Mouse (Mus musculus) ovary, adult 18-20 months (tissue): ENCODE measurements around the gene Kcnj3.

ENCODE experiments used
- DNase-seq: peaks from one replicate; pipeline ENCODE4 v3.0.0; 2022; ENCODE audit warnings: low spot score, mixed read lengths

Gene Kcnj3

DNA sequence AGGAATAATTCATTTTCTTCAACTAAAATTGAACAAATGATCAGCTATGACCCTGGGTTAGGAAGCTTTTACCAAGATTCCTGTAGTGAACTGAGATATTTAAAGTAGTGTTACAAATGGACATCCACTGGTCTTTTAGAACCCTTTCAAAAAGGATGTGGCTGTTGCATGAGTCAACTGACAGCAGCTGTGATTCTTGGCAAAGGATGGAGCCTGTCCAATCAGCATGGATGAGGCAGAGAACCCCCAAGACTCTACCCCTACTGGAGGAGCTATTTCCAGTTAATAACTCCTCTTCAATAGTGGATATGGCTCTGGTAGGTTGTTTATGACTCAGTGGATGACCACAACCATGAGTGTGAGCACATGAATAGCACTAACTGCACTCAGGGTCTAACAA lies 81.5 kb downstream of the Kcnj3 start:
- DNase-seq = no peak

DNA sequence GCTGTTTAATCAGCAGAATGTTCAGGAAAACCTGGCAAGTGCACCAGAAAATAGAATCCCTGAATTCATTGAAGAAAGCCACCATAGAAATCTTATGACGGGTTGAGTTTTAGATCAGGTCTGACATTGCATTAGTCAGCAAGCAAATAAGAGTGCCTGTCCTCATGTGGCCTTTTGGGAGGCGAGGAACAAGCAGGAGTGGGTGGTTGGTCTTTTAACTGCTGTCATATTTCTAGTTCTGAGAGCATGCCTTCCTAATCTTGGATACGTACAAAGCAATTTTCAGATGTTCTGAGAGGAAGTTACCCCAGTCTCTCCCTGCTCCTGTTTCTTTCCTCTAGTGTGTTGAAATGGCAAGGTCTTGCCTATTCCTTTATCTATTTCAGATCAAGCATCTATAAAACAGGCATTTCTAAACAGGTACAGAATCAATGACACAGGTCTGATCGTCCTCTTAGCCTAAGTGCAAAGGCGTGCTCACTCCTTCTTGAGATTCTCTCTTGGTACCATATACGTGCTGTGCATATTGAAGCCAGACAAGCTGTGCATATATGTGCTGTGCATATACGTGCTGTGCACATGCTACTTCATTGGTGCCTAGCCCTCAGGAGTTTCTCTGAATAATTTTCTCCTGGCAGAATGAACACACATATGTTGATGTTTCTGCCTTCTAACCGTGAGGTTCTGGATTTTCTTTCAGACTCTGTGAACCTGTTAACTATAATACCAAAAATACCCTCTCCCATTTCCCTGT lies 97.1 kb downstream of the Kcnj3 start:
- no peak for DNase-seq

DNA sequence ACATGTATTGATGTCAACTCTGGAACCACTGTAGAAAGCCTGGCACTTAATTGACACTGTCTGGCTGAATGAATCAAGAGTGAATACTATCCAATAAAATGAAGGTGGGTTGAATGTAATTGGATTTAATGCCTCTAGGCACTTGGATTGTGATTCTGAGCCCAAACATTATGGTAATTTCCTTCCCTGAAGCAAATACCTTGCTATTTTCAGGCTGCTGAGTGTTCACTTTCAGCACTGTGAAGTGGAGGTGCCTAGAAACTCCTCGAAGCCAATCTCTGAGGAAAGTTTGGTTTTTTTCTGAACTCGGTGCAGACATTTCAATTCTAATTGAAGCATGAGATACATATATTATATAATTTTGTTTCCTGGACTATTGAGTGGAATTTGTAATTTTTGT lies 99.2 kb downstream of the Kcnj3 start:
- DNase-seq = no peak

DNA sequence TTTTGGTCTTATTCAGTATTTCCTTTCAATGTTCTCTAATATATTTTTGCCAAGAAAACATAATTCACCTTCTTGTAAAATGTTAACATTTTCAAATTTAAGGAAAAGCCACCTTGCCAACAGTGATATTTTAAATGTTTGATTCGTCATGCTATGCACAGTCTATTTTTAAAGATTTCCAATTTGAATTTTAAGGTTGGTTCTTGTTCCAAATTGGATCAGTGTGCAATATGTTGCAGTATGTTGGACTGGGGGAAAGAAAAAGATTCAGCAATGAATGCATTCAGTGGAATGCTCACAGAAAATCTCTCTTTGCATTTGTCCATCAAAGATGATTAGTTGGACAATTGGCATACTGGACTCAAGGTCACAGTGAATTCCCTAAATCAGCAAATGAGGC lies 99.7 kb downstream of the Kcnj3 start:
- no peak for DNase-seq

DNA sequence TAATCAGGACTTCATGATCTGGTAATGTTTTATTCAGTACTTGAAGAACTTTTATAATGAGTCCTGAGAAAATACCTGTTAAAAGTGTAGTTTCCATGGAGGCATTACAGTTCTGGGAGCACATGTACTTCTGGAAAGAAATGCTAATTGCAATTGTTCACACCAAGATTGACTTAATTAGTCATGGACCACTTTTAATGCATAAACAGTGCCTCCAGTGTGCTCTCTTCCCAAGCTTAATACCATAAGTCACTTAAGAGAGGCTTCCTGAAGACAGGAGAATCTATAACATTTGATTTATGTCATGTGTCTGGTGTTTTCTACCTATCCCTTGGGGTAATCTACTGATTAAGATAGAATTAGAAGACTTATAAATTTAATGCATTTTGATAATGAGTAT lies 111.8 kb downstream of the Kcnj3 start:
- DNase-seq = no peak

DNA sequence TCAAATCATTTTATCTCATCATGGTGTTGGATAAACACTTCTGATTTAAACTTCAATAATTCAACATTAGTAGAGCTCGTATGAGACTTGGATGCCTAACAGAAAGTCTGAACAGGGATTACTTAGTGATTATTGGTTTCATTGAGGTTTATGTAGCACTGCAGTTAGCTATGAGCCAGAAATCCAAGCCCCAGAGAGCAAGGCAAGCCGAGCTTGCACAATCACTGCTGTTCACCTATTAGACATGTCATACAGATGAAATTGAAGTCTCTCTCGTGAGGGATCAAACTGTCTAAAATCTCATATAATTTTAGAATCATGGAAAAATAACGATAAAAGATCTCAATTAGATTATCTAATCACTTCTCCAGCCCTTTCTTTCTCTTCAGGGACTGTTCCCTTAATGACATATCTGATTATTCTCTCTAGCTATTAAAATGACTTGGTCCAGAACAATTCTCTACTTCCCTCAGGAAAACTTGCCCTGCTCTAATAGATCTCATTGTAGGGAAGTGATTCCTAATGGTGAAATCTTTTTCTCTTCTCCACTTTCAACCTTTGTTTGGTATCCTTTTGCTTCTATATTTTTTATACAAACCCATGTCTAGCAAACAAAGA lies 122.7 kb downstream of the Kcnj3 start:
- DNase-seq = no peak

DNA sequence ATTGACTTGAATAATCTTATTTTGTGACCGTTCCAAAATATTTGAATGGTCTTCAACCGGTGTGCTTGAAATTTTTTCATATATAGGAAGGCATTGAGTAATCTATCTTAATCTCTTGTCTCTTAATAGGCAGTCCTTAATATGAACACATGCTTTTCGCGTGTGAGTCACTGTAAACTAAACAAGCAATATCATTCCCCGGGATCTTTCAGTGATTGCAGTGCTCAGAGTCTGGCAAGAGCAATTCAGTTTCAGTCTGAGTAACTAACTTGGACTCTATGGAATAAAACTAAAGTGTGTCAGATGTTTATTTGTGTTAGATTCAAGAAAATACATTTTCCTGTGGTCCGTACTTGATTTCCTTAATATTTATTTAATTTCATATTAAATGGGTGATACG lies 133.5 kb downstream of the Kcnj3 start:
- DNase-seq = no peak

DNA sequence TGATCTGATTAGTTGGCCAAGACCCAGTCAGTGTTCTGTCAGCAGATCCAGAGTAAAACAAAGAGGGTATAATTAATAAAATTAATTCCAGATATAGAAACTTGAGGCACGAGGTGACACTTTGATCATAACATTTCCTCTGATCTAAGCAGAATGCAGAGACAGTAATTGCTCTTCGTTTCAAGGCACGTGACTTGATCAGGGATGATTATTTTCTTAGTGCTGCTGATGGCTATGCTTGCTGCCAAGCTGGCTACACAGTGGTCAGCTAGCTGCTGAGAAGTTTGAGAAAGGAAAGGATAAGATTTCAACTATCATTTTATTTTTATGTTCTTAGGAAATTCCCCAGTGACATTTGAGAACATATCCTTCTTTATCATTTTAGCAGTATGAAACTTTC lies 135.7 kb downstream of the Kcnj3 start:
- DNase-seq = no peak

DNA sequence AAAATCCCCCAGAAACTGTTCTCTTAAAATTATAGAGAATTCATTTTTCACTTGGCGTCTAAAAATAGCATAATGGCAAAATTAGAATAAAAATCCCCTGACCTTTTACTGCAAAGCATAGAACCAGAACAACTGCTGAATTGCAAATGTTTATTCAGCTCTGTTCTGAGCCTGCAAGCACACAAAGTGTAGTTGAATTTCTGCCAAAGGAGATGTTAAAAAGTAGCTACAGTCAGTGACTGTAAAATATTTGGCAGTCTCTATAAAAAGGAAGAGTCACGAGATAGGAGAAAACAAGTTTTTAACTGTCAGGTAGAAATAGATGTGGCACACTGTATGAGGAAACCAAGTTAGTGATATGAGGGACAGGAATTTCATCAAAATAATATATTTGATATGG lies 144.5 kb downstream of the Kcnj3 start:
- DNase-seq = no peak

DNA sequence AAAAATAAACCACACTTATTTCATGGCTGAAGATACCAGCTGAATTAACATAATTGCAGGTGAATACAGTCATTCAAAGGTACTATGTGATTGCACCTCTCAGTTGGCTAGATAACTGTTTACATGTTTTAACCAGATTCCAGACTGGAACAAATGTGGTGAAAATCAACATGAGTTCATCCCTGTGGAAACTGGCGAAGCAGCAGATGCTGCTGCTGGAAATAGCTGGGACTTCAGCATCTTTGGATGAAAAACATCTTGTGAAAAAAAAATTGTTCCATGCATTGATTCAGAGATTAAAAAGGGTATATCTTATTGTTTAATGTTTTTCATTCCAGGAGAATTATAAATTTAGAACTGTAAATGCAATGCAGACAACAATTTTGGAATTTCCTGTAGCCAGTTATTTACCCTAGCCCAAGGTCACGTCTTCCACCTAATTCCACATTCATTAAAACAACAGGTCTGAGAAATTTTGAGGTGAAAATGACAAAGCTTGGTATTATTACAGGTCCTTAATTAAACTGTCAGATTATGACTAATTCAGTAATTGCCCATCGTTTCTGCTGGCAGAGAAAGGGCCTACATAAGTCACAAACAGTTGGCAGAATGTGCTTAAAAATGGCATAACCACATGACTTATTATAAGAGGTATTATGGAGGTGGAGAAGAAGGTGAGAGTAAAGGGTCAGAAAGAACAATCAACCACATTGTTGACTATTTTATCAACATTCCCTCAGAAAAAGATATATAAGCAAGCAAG lies 155.6 kb downstream of the Kcnj3 start:
- no peak for DNase-seq
